Mouse (Mus musculus) stomach, embryonic 15.5 days (tissue): ENCODE results near the gene Gm20388. TPM values are rescaled to one million over a fixed set of nuclear protein-coding genes. Genes with fewer than 3 reads are reported as not detected.
A peak's percentile ranks its signal among the peaks of the same experiment; 100 is the strongest.

Experiments used
- ATAC-seq: fragments of 200-750 bp; cut with Nextera tagmentation; 2 replicates; pipeline ENCODE4 v1.8.0; 2017; ENCODE audit warnings: low read depth, moderate number of reproducible peaks, moderate TSS enrichment; ENCODE audit not compliant: insufficient read depth, low FRiP score
- H3K27ac ChIP-seq: fragments of 300-500 bp; sonication (generic); 2 replicates; pipeline ENCODE4 v1.5.1; 2015; ENCODE audit warnings: mild to moderate bottlenecking, inconsistent platforms
- H3K27me3 ChIP-seq: fragments of 300-500 bp; sonication (generic); replicated peaks from 2 replicates; pipeline ENCODE4 v1.6.1; 2015; ENCODE audit warnings: inconsistent platforms
- H3K36me3 ChIP-seq: fragments of 300-500 bp; sonication (generic); 2 replicates; pipeline ENCODE4 v1.6.1; 2015; ENCODE audit warnings: inconsistent platforms
- H3K4me1 ChIP-seq: fragments of 300-500 bp; sonication (generic); 2 replicates; pipeline ENCODE4 v1.6.1; 2015; ENCODE audit warnings: inconsistent platforms
- H3K4me2 ChIP-seq: fragments of 300-500 bp; sonication (generic); 2 replicates; pipeline ENCODE4 v1.6.1; 2015; ENCODE audit warnings: mild to moderate bottlenecking, inconsistent platforms
- H3K4me3 ChIP-seq: fragments of 300-500 bp; sonication (generic); replicated peaks from 2 replicates; pipeline ENCODE4 v1.5.1; 2015; ENCODE audit warnings: inconsistent platforms
- H3K9ac ChIP-seq: fragments of 300-500 bp; sonication (generic); 2 replicates; pipeline ENCODE4 v1.6.1; 2015; ENCODE audit warnings: inconsistent platforms
- H3K9me3 ChIP-seq: fragments of 300-500 bp; sonication (generic); 2 replicates; pipeline ENCODE4 v1.6.1; 2016; ENCODE audit warnings: inconsistent platforms
- WGBS: fragments of 180-500 bp; shearing (Covaris S2); methylation state at CpG from one replicate; pipeline ENCODE4 v1.1.7; 2015; 5-methylcytosine and 5-hydroxymethylcytosine counted together
- polyA plus RNA-seq: library from polyadenylated mRNA; unstranded; fragments of >200 nt; fragmentation: Nextera tagmentation; extraction: Ambion mirVana; gene quantifications from 2 replicates; pipeline ENCODE4 v1.2.1, GENCODE M21; 2015

The Gm20388 gene
- polyA plus RNA-seq, 1 experiment from 2014 or later, result not detected

DNA sequence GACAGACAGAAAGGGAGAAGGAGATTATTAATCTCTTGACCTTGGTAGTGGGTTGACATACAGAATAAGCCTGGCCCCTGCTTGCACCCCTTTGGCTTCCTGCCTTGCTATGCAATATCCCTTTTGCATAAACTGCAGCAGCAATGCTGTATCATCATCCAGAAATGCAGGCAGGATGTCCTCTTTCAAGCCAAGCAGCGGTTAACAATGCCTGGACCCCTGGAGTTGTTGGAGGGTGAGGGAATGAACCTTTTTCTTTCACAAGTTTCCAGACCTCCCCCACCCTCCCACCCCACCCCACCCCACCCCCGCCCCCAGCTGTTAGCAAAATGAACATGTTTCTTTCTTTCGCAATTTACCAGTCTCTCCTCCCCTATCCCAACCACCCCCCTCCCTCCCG is 3758.0 kb downstream of the Gm20388 start:
- no peaks in the 10 kb centered on the region for H3K9me3 ChIP-seq
- H3K36me3 ChIP-seq, result no peaks in the 10 kb centered on the region
- no peak overlapping the region for H3K9ac ChIP-seq
- peaks cover 3% of the 10 kb centered on the region; the same call in 1 of the 2 replicates for H3K4me1 ChIP-seq
- no peak overlapping the region for H3K4me2 ChIP-seq
- H3K4me3 ChIP-seq, result no peak overlapping the region
- ATAC-seq, result no peak
- H3K27ac ChIP-seq, result no peak overlapping the region
- no peaks in the 10 kb centered on the region for H3K27me3 ChIP-seq
- WGBS, result 26% methylated on average over 4 of the region's 4 CpGs

DNA sequence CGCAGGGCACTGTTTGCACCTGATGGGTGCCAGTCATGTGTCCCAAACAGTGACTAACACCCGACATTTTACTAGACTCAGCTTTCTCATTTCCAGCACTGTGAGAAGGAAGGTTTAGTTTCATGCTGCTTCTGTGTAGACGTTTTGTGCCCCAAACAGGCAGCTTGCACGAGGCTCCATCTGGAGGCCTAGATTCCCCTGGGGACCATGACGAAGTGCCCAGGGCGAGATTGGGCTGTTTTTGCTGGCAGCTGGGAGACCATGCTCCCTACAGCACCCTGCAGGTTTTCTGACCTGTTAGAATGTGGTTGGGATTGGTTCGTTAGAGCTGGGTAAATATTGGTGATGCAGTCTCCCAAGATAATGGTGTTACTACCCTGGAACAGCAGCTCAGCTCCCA is 3760.1 kb downstream of the Gm20388 start:
- Histone ChIP-seq H3K4me1 (peaks cover 3% of the 10 kb centered on the region; the same call in 1 of the 2 replicates), H3K9ac (no peak overlapping the region), H3K27ac (no peak overlapping the region), H3K36me3 (no peaks in the 10 kb centered on the region), H3K4me3 (no peak overlapping the region), H3K9me3 (no peaks in the 10 kb centered on the region), H3K4me2 (no peak overlapping the region), H3K27me3 (no peaks in the 10 kb centered on the region)
- no peak for ATAC-seq
- 58% methylated on average over 7 of the region's 7 CpGs for WGBS

DNA sequence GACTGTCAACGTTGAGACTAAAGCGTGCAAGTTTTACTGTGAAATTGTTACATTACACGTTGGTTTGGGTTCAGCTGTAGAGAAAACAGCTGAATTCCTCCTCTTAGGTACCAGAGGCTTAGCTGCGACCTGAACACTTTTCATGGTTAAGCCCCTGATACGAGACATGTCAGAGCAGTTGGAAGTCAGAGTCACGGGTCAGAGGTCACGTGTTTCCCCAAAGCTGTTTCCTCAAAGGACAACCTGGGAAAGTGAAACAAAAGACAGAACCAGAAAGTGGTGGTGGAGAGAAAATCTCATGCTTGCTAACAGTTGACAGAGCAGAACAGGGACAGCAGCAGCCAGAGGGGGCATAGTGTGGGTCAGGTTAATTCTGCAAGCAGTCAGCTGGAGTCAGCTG is 3760.8 kb downstream of the Gm20388 start:
- no peaks in the 10 kb centered on the region for H3K9me3 ChIP-seq
- H3K4me3 ChIP-seq, result no peak overlapping the region
- no peak for ATAC-seq
- no peaks in the 10 kb centered on the region for H3K27me3 ChIP-seq
- H3K27ac ChIP-seq, result no peak overlapping the region
- WGBS, result 70% methylated on average over 7 of the region's 7 CpGs
- no peaks in the 10 kb centered on the region for H3K36me3 ChIP-seq
- peaks cover 3% of the 10 kb centered on the region; the same call in 1 of the 2 replicates for H3K4me1 ChIP-seq
- no peak overlapping the region for H3K9ac ChIP-seq
- H3K4me2 ChIP-seq, result no peak overlapping the region

DNA sequence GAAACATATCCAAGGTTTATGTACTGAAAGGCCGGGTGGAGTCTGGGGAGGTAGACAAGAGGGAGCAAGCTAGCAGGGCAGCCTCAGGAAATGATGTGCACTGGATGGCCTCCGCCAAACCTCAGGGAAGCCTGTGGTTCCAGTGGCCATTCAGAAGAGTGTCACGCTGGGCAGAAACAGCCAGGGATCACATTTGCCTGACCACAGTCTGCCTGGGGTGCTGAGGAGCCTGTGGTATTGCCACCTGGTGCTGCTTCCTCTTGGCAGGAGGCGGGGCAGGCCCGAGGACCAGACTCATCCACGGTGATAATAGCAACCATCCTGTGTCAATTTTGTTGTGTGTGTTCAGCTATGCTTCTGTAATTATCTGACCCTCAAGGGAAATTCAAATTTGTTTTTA is 3762.0 kb downstream of the Gm20388 start:
- H3K27ac ChIP-seq, result no peak overlapping the region
- no peak overlapping the region for H3K9ac ChIP-seq
- ATAC-seq, result no peak
- H3K4me1 ChIP-seq, result peaks cover 3% of the 10 kb centered on the region; the same call in 1 of the 2 replicates
- no peak overlapping the region for H3K4me2 ChIP-seq
- no peaks in the 10 kb centered on the region for H3K27me3 ChIP-seq
- WGBS, result 74% methylated on average over 6 of the region's 6 CpGs
- no peak overlapping the region for H3K4me3 ChIP-seq
- H3K9me3 ChIP-seq, result no peaks in the 10 kb centered on the region
- H3K36me3 ChIP-seq, result no peaks in the 10 kb centered on the region

DNA sequence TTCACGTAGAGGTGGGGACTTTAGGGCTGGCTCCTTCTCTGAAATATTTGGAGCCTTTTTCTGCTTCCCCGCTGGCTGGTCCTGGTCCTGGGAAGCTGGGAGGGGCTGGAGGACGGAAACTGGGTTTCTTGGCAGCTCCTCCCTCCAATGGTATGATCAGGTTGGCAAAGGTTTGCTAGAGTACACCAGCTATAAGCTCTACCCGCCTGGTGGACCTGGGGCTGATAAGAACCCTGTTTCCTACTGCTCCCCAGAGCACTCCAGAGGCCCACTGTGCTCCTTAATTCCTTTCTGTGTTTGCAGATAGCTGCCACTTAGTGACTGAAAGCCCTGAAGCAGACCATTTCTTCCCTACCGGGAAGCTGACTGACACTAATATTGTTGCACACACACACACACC is 3765.0 kb downstream of the Gm20388 start:
- H3K9ac ChIP-seq, result no peak overlapping the region
- no peaks in the 10 kb centered on the region for H3K4me1 ChIP-seq
- H3K27ac ChIP-seq, result no peak overlapping the region; the same call in 1 of the 2 replicates
- no peaks in the 10 kb centered on the region for H3K27me3 ChIP-seq
- no peaks in the 10 kb centered on the region for H3K9me3 ChIP-seq
- no peak overlapping the region for H3K4me2 ChIP-seq
- peak; percentile 67; the same call in 1 of the 2 replicates for ATAC-seq
- H3K36me3 ChIP-seq, result no peaks in the 10 kb centered on the region
- 38% methylated on average over 5 of the region's 5 CpGs for WGBS
- no peak overlapping the region for H3K4me3 ChIP-seq

DNA sequence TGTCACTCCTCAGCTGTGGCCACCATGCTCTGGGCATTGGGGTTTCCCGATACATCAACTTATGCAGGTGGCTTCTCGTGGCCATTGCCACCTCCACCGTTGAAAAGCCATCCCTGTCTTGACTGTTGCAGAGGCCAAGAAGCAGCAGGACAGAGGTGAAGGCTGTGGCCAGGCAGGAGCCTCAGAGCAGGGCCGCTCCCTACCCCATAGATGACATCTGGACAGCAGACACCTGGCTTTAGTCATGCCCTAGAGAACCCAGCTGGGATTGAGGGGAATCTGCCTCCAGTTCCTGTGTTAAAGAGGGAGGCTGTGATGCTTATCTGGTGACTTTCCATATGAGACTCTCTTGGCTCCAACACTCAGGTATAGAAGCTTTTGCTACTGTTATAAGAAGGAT is 3767.7 kb downstream of the Gm20388 start:
- peaks cover 11% of the 10 kb centered on the region; the same call in 1 of the 2 replicates for H3K4me1 ChIP-seq
- ATAC-seq, result no peak
- no peak overlapping the region for H3K27ac ChIP-seq
- WGBS, result 68% methylated on average over 4 of the region's 4 CpGs
- H3K4me3 ChIP-seq, result no peak overlapping the region
- no peaks in the 10 kb centered on the region for H3K27me3 ChIP-seq
- no peak overlapping the region for H3K9ac ChIP-seq
- no peaks in the 10 kb centered on the region for H3K9me3 ChIP-seq
- H3K4me2 ChIP-seq, result no peak overlapping the region
- H3K36me3 ChIP-seq, result no peaks in the 10 kb centered on the region

DNA sequence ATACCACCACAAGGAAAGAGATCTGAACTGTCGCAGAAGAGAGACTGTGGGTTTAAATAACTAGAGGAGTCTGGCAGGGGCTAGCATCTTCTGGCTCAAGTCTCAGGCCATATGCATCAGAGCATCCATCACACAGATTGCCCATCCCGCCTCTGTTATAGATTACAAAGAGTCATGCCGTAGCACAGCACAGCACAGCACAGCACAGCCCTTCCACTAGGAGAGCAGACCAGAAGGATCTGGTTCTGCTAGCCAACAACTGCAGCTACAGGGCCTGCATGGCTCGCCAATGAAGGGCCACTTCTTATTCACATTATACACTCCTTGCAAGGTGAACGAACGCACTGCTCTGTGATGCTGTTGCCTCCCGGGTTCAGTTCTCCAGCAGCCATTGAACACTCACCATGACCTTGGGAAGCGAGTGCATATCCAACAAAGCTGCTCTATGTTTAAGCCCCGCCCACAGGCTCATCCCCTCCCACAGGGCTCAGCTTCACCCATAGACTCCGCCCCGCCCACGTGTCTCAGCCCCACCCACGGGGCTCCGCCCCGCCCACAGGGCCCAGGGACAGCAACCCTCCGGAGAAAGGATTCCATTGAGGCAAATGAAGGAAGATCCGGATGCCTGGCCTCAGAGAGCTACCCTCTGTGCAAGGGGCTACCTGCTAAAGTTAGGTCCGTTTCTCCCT is 3771.6 kb downstream of the Gm20388 start:
- ATAC-seq, result peak; percentile 72
- H3K4me2 ChIP-seq, result peak overlapping the region; percentile 5; the same call in 1 of the 2 replicates
- H3K27me3 ChIP-seq, result no peaks in the 10 kb centered on the region
- H3K27ac ChIP-seq, result no peak overlapping the region
- H3K36me3 ChIP-seq, result no peaks in the 10 kb centered on the region
- H3K9ac ChIP-seq, result no peak overlapping the region
- peaks cover 12% of the 10 kb centered on the region; the same call in 1 of the 2 replicates for H3K4me1 ChIP-seq
- H3K4me3 ChIP-seq, result no peak overlapping the region
- WGBS, result 24% methylated on average over 18 of the region's 18 CpGs
- H3K9me3 ChIP-seq, result no peaks in the 10 kb centered on the region

DNA sequence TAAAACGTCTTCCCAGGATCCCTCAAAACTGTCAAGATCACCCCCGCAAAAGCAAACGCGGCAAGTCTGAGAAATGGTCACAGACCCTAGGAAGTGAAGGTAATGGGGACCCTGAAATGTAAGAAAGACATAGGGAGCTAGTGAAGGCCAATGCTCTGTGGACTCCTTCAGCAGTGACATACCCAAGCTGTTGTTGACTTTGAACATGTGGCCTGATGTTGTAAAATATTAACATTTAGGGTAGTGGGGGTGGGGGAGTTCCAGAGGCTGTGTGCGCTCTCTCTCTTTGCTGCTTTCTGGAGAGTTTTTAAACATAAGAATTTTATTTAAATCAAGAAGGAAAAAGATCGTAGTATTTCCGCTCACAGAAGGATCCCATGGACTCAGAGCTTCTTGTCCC is 3772.7 kb downstream of the Gm20388 start:
- no peak for ATAC-seq
- Histone ChIP-seq H3K9me3 (no peaks in the 10 kb centered on the region), H3K27ac (no peak overlapping the region), H3K4me2 (no peak overlapping the region), H3K36me3 (no peaks in the 10 kb centered on the region), H3K4me1 (peaks cover 12% of the 10 kb centered on the region; the same call in 1 of the 2 replicates), H3K9ac (no peak overlapping the region), H3K27me3 (no peaks in the 10 kb centered on the region), H3K4me3 (no peak overlapping the region)
- WGBS, result 45% methylated on average over 7 of the region's 7 CpGs

DNA sequence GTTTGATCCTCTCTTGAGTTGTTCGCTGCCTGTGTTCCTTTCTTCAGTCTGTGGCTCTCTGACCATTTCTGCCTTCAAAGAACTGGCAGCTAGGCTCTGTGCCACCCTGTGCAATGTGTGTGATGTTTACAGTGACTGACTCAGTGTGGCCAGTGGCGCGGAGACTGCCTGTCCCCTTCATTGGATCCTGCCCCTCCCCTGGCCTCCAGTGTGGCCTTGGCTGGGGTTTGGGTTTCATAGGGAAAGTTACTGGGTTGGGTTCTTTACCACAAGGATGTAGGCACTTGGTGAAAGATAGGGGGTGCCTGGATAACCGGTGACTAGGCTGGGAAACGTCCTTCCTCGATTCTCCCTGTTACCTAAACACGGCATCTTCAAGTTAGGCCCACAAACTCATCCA is 3774.2 kb downstream of the Gm20388 start:
- no peak overlapping the region for H3K4me3 ChIP-seq
- 82% methylated on average over 7 of the region's 7 CpGs for WGBS
- no peak overlapping the region for H3K27ac ChIP-seq
- H3K4me2 ChIP-seq, result no peak overlapping the region
- no peak overlapping the region for H3K9ac ChIP-seq
- peaks cover 12% of the 10 kb centered on the region; the same call in 1 of the 2 replicates for H3K4me1 ChIP-seq
- H3K27me3 ChIP-seq, result no peaks in the 10 kb centered on the region
- H3K9me3 ChIP-seq, result no peaks in the 10 kb centered on the region
- no peak for ATAC-seq
- no peaks in the 10 kb centered on the region for H3K36me3 ChIP-seq

DNA sequence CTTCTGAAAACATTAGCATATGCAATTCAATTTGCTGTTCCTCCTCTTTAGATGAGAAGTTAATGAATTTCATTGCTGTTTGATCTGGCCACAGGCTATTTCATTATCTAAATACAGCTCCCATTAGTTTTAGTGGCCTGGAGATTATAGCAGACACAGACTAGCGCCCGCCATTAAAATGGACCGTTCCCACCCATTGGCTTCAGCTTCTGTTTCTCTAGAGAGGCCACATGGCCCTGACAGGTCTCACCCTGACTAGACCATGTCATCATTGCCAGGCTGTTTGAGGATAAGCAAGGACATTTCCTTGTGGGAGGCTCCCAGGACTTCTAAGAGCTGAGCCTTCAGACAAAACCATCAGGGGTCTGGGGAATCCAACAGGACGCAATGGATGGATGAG is 3774.8 kb downstream of the Gm20388 start:
- Histone ChIP-seq H3K4me2 (no peak overlapping the region), H3K36me3 (no peaks in the 10 kb centered on the region), H3K4me3 (no peak overlapping the region), H3K9ac (no peak overlapping the region), H3K9me3 (no peaks in the 10 kb centered on the region), H3K4me1 (peaks cover 12% of the 10 kb centered on the region; the same call in 1 of the 2 replicates), H3K27me3 (no peaks in the 10 kb centered on the region), H3K27ac (no peak overlapping the region)
- ATAC-seq, result no peak
- 81% methylated on average over 4 of the region's 4 CpGs for WGBS

DNA sequence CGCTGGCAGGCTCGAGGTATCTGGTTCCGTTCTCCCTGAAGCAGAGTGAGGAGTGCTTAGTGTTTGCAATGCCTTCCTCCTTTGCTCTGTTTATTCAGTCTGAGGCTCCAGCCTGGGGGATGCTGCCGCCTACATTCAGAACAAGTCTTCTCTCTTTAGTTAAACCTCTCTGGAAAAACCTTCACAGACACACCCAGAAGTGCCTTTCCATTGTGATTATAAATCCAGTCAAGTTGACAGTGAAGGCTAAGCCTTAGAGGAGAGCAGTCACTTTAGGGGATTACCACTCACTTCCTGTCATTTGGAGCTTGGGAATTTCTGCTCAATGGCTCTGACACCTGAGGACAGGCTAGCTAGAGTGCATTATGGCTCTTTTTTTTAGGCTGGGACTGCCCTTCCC is 3777.2 kb downstream of the Gm20388 start:
- H3K4me1 ChIP-seq, result 0 out of 2 replicates have a peak, but pooled peaks cover 4% of the 10 kb centered on the region
- WGBS, result 40% methylated on average over 4 of the region's 4 CpGs
- no peak for ATAC-seq
- no peak overlapping the region for H3K9ac ChIP-seq
- no peak overlapping the region for H3K4me2 ChIP-seq
- H3K4me3 ChIP-seq, result no peak overlapping the region
- no peak overlapping the region for H3K27ac ChIP-seq
- no peaks in the 10 kb centered on the region for H3K36me3 ChIP-seq
- H3K9me3 ChIP-seq, result no peaks in the 10 kb centered on the region
- no peaks in the 10 kb centered on the region for H3K27me3 ChIP-seq

DNA sequence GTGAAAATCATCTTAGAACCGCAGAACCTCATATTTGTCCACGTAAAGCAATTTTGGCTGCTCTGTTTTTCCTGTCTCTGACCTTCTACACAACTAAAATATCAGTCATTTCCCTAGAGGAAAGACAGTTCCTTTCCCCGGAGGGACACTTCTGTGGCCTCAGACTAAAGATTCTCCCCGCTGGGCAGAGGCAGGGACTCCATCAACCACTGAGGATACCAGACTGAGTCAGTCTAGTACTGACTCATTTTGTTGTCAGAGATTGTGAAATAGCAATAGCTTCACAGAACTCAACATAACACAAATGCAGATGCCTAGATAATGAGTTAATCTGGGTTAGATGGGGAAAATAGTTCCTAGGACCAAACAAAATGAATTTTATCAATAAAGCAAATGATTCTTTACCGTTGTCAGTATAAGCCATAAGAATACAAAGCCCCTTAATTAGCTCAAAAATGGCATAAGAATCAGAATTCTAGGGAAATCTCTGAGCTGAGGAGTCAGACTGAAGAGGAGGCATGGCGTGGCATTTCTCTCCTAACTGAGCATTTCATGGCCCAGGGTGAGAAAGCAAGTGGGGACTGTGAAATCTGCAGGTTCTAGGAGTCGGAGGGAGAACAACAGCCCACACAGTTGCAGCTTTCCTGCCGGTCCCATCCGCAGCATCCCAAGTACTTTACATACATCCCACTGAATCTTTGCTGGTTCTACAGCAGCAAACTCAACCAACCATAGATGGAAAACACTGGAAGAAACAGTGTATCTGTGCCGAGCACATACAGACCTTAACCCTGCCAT is 3781.7 kb downstream of the Gm20388 start:
- Histone ChIP-seq H3K4me1 (no peaks in the 10 kb centered on the region), H3K9ac (no peak overlapping the region), H3K9me3 (no peaks in the 10 kb centered on the region), H3K27ac (no peak overlapping the region), H3K4me2 (no peak overlapping the region), H3K4me3 (no peak overlapping the region), H3K36me3 (no peaks in the 10 kb centered on the region), H3K27me3 (no peaks in the 10 kb centered on the region)
- ATAC-seq, result no peak
- 80% methylated on average over 10 of the region's 10 CpGs for WGBS
